Mouse (Mus musculus) T-cell, adult 2 months (primary cell): ENCODE results near the gene Senp7.
"Not testable (repeated sequence)": the region's sequence is repeated elsewhere in the genome, so short reads cannot be mapped to it uniquely, and the experiment has no call there.

ENCODE experiments used
- DNase-seq: peaks from one replicate; pipeline ENCODE4 v3.0.0; 2022; ENCODE audit warnings: low spot score

Gene Senp7

DNA sequence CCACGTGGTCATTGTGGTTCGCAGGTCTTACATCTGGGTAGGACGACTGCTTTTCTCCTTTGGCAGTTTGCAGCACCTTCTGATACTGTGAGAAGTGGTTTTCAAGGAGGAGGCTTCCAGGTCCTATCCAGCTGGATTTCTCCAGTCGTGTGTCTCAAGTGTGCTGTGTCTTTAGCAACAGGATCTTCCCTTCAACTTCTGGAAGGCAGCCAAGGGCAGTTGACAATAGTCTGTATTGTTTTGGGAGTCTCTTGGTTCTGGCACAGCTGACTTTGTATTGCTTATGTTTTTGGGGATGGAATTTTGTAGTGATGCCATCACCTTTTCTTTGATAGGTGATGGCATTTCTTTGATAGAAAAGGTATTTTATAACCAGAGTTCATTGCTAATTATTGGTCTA is 86.0 kb downstream of the Senp7 start:
- DNase-seq, result no peak

DNA sequence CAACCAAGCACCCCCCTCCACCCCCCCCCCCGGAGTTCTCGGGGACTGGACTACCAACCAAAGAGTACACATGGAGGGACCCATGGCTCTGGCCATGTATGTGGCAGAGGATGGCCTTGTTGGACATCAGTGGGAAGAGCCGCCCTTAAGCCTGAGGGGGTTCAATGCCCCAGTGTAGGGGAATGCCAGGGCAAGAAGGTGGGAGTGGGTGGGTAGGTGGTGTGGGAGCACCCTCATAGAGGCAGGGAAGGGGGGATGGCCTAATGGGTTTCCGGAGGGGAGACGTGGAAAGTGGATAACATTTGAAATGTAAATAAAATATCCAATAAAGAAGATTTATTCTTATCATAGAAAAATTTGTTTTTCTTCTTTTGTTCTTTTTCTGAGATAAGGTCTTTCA is 89.5 kb downstream of the Senp7 start:
- DNase-seq, result not testable (repeated sequence)

DNA sequence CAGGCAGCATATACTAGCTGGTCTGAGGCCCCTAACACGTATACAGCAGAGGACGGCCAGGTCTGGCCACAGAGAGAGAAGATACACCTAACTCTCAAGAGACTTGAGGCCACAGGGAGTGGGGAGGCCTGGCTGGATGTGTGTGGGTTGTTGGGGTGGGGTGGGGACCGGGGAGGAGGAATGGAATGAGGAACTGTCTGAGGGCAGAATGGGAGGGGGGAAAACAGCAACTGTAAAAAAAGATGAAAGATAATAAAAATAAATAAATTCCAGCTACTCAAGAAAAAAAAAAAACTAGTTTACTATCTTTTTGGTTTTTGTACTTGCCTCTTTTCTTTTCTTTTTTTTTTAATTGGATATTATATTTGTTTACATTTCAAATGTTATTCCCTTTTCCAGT is 91.8 kb downstream of the Senp7 start:
- no peak for DNase-seq

DNA sequence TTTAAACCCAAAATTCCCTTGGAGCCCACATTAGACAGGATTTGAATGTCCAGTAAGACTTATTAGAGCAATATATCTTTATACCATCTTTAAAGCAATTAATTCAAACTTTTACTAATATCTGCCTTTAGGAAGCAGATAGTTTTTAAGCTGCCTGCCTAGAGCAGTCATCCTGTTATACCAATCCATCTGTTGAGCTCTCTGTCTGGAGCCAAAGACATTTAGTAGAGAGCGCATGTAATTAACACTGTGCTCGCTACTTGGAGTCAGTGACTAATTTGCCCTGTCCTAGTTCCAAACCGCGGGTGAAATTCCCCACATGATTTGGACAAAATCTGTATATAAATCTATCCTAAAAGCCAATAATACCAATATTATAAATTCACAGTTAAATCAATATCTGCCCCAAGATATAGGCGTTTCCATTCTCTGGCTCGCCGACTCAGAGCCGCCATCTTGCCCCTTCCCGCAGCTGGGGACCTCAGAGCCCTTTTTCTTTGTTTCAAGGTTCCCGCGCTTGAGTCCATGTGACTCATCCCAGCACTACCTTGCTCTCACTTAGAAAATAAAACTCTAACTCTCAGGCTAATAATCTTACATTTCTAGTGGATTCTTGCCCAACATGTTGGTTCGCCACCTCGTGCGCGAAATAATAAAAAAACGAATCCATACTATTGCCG is 96.9 kb downstream of the Senp7 start:
- DNase-seq, result no peak

DNA sequence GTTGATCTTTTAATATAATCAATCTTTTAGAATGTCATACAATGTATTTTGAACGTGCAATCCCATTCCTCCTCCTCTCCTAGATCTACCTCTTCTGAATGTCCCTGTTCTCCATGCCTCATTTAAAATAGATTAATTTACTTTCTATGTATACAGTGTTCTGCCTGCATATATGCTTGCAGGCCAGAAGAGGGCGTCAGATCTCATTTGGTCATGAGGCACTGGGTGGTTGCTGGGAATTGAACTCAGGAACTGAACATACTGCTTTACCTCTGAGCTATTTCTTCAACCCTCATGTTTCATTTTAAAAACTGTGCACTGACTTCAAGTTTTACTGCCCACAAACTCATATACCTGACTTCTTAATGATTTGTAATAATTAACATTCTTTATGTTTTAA is 99.5 kb downstream of the Senp7 start:
- no peak for DNase-seq

DNA sequence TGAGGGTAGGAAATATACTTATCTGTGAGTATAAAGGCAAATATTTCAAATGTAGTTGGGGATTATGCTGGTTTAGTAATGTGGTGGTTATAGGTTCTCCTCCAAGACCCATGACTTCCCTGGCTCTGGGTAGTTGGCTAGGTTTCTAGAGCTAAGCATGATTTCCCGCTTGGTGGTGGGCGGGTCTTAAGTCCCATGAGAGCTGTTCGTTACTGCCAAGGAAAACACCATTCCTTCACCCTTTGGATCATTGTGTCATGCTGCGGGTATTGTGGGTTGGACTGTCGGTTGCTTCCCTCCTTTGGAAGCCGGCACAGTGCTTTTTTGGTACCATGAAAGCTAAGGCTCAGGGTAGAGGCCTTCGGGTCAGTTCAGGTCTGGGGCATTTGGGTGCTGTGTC is 115.3 kb downstream of the Senp7 start:
- no peak for DNase-seq

DNA sequence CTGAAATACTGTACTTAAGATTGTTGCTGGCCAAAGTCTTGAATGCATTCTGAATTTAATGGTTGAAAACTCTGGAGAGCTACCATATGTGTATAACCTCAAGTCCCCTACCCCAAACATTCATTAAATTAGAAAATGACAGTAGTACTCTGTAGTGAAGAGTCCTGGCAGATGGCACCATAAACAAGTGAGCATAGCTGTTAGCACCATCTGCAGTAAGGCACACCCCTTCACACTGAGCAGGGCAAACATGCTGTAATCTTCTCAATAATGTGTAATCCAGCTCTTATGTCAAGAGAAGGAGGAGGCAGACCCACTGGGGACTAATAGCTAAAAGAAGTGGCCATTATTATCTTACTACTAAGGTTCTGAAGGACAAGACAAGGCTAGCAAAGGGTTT is 122.1 kb downstream of the Senp7 start:
- DNase-seq, result no peak

DNA sequence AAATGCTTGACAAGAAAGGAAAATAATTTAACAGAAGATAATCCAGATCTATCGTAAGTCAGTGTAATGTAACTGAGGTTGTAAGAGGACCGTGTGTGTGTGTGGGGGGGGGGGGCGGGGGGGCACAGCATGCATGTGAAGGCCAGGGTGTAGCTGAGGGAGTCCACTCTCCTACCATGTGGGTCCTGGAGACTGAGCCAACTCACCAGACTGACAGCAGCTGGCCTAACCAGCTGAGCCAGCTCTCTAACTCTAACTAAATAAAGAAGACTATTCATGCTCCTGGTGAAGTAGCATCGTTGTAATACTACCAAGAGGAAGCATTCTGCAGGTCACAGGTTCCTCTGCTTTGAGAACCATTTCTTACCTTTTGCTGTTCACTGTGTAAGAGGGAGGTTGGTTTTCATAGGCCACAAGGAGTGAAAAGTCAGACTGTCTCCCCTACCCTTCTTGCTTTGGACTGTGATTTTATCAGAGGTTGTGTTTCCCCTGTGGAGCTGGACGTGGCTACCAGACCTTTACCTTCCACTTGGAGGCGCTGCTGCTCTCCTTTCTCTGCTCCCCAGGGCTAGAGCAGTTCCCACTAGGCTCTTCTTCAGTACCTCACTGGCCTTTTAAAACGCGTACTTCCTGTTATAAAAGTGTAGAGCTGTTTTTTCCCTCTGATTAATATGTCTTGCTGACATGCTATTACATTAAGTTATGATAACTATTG is 127.9 kb downstream of the Senp7 start:
- DNase-seq, result no peak

DNA sequence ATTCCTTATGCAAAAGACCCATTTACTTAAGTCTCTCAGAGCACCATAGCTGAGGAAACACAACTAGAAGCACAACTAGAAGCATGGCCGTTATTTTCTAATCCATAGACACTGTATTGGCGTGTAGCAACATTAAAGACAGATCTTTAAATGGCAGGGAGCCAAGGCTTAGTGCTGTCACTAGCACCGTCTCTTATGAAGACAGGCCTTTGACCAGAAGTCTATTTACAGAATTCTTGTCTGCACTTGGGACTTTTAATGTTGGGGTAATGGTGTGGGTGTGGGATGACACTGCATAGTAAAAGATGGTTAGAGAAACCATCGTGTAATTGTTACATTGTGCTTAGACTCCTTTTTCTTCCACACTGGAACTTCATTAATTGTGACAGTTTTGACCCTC is 138.7 kb downstream of the Senp7 start:
- DNase-seq, result no peak

DNA sequence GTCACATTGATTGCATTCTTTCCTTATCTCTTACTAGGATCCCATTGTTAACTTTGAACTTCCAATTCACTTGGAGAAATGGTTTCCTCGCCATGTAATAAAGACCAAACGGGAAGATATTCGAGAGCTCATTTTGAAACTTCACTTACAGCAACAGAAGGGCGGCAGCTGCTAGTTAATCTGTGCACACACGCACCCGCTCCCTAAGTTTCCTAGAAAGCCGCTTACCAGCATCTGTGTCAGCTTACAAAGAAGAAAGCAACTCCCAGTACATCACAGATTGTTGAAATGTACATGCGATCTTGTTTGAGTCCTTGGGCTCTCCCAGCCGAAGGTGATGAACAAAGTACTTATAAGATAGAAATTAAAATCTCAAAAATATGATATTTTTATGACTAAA is 140.1 kb downstream of the Senp7 start:
- DNase-seq, result no peak

DNA sequence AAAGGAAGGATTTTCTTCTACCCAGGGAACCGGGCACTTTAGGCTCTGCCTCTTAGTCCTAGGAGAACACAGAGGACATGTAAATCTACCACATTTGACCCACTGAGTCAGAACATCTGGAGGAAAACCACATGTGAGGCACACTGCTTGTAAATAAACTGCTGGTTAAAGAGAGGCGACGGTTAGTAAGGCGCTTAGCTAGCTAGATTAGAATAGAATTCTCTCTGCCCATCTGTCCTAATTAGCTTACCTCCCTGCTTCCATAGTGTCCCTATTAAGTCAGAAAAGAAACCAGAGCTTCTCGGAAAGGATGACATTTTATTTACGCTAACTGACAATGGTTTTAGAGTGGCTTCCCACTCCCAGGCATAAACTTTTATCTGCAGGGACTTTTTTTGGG is 155.9 kb downstream of the Senp7 start, which contains the start of gene Impg2:
TSS of gene Impg2 (plus strand) at position 263 of the 400 bp plus-strand sequence.
- no peak for DNase-seq

DNA sequence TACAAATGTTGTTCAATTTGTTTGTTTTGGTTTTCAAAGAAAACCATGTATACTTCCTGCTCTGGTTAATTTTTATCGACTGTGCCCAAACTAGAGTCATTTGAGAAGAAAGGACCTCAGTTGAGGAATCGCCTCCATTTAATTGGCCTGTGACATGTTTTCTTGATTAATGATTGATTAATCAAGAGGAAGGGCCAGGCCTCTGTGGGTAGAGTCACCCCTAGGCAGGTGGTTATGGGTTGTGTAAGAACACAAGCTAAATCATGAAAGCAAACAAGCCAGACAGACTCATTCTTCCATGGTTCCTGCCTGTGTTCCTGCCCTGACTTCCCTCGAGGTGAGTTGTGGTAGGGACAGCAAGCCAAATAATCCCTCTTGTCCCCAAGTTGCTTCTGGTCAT is 164.6 kb downstream of the Senp7 start:
- no peak for DNase-seq

DNA sequence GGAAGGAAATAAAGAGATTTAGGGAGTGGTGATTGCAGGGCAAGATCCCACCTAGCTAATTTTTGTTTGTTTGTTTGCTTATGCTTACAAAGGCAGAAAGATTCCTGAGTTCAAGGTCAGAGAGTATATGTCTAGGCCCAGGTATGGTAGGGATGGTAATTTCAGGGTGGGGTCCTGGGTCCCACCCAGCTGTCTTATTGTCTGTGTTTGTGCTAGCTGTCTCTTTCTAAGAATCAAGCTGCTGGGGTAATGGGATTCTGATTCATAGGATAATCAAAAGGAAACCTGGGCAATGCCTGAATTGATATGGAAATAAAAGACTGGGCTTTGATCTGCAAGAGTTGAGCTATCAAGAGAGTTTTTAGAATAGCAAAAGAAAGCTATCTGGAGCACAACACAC is 179.5 kb downstream of the Senp7 start:
- DNase-seq, result no peak

DNA sequence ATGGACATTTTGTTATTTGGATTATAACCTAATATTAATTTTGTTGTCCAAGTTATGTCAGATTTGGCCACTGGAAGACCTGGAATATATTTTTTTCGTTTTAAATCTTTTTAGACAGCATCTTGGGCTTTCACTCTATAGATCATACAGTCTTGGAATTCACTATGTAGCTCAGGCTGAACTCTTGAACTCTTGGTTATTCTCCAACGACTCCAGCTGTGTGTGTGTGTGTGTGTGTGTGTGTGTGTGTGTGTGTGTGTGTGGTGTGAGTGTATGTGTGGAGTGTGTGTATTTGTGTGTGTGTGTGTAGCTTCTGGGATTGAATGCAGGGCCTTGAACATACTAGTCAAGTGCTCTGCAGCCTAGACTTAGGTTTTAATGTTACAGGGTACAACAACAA is 181.3 kb downstream of the Senp7 start:
- DNase-seq, result no peak

DNA sequence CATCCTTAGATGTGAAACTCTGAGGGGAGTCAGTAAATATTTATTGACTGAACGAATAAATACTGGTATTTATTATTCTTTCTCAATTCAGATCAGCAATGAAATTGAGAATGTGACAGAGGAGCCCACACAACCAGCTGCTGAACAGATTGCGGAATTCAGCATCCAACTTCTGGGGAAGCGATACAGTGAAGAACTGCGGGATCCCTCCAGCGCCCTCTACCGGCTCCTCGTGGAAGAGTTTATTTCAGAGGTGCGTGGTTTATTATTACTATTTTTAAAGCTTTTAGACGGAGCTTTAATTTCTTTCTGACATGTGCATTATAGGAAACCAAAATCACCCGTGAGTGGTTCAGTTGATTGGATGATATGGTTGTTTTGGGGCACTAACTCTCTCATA is 183.2 kb downstream of the Senp7 start:
- DNase-seq, result no peak

DNA sequence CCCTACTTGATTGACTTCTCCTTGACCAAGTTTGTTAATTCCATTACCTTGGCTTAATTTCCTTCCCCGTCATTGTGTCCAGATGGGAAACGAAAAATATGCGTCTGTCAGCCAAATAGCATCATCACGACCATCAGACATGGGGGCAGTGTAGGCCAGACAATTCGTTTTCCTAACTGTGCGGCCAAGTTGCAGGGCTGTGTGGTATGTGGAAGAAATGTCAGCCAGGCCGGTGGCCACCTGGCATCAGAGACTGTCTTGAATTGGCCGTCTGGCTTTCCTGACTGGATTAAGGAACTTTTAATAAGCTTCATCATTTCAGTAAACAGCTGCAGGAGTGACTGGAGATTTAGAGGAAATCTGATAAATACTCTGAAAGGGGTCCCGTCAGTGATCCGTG is 184.6 kb downstream of the Senp7 start:
- DNase-seq, result no peak
